Mouse (Mus musculus) liver, adult 2 months (tissue): ENCODE results near the gene 1500015O10Rik. TPM values are rescaled to one million over a fixed set of nuclear protein-coding genes. Genes with fewer than 3 reads are reported as not detected.

ENCODE experiments used
- DNase-seq: peaks from one replicate; pipeline ENCODE4 v3.0.0-alpha.2; 2011; ENCODE audit warnings: low read depth, low spot score; ENCODE audit errors: extremely low read depth
- H3K27ac ChIP-seq: fragments of 200-500 bp; replicated peaks from 2 replicates; pipeline ENCODE4 v1.5.1; 2012; ENCODE audit warnings: low read depth, mild to moderate bottlenecking, control low read depth, inconsistent platforms, low read length; ENCODE audit not compliant: insufficient read depth
- H3K27me3 ChIP-seq: fragments of 200-500 bp; 2 replicates; pipeline ENCODE4 v1.6.1; 2012; ENCODE audit warnings: mild to moderate bottlenecking, moderate library complexity, low read length, inconsistent platforms; ENCODE audit not compliant: control insufficient read depth, insufficient read depth
- H3K36me3 ChIP-seq: fragments of 200-500 bp; 2 replicates; pipeline ENCODE4 v1.6.1; 2012; ENCODE audit warnings: low read length, inconsistent platforms; ENCODE audit not compliant: control insufficient read depth, insufficient read depth
- H3K4me1 ChIP-seq: fragments of 200-500 bp; 2 replicates; pipeline ENCODE4 v1.6.1; 2011; ENCODE audit warnings: low read length; ENCODE audit not compliant: control insufficient read depth, insufficient read depth
- H3K4me3 ChIP-seq: fragments of 200-500 bp; 2 replicates; pipeline ENCODE4 v1.5.1; 2011; ENCODE audit warnings: low read depth, mild to moderate bottlenecking, control low read depth, low read length, moderate library complexity; ENCODE audit not compliant: insufficient read depth
- H3K79me2 ChIP-seq: fragments of 200-500 bp; 2 replicates; pipeline ENCODE4 v1.6.1; 2012; ENCODE audit warnings: inconsistent platforms, mild to moderate bottlenecking, low read length, moderate library complexity; ENCODE audit not compliant: control insufficient read depth, insufficient read depth
- H3K9ac ChIP-seq: fragments of 200-500 bp; 2 replicates; pipeline ENCODE4 v1.6.1; 2012; ENCODE audit warnings: low read depth, mild to moderate bottlenecking, control low read depth, inconsistent platforms, low read length
- CTCF ChIP-seq: fragments of 200-500 bp; IDR thresholded peaks from 2 replicates; pipeline ENCODE4 v1.5.1; 2011; ENCODE audit warnings: low read depth, low read length, control low read depth
- POLR2A ChIP-seq: fragments of 200-500 bp; IDR thresholded peaks from 2 replicates; pipeline ENCODE4 v1.6.1; 2011; ENCODE audit warnings: low read length, control low read depth; ENCODE audit not compliant: insufficient read depth; ENCODE audit errors: extremely low read depth
- WGBS: fragments of 180-500 bp; shearing (Covaris S2); methylation state at CpG from one replicate; pipeline ENCODE4 v1.1.7; 2018; 5-methylcytosine and 5-hydroxymethylcytosine counted together
- polyA plus RNA-seq: library from polyadenylated mRNA; depleted of rRNA; stranded (reverse); fragments of >200 nt; gene quantifications from 2 replicates; pipeline ENCODE4 v1.2.3, GENCODE M21; 2012
- total RNA-seq: library from RNA; depleted of rRNA; stranded (reverse); fragments of >200 nt; gene quantifications from 2 replicates; pipeline ENCODE4 v1.2.3, GENCODE M21; 2014

The 1500015O10Rik gene
- total and polyA plus RNA-seq, 2 experiments = not detected

DNA sequence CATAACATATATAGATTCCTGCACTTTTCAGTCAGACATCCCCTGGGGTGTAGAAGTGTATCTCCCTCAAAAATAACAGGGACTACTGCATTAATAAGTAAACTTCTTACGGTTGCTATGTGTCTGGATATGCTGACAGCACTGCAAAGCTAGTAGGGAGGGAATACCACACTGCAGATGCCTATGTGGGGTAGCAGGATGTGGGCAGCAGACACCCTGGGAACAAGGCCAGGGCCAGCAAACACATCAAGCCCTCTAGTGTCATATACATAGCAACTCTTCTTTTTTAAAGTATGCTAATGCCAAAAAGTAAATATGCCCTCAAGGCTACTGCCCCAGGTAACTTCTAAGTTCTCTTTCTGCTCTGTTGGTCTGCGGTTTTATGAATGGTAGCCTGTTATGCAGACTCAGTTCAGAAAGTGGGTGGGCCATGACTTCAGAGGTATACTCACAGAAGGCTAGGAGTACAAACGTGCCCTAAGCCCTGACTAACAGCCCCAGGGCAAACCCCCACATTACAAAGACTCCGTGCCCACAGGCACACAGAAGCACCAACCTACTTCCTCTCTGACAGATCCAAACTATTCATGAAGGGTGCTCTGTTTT, 38.1 kb downstream of the 1500015O10Rik start:
- Histone ChIP-seq H3K27ac (no peak overlapping the region), H3K9ac (no peak overlapping the region), H3K4me1 (no peaks in the 10 kb centered on the region), H3K4me3 (no peak overlapping the region), H3K79me2 (no peaks in the 10 kb centered on the region), H3K36me3 (peaks cover 20% of the 10 kb centered on the region), H3K27me3 (no peaks in the 10 kb centered on the region)
- 81% methylated on average over 4 of the region's 4 CpGs for WGBS
- no peak for DNase-seq
- TF ChIP-seq CTCF = no peak
- TF ChIP-seq POLR2A = no peak

DNA sequence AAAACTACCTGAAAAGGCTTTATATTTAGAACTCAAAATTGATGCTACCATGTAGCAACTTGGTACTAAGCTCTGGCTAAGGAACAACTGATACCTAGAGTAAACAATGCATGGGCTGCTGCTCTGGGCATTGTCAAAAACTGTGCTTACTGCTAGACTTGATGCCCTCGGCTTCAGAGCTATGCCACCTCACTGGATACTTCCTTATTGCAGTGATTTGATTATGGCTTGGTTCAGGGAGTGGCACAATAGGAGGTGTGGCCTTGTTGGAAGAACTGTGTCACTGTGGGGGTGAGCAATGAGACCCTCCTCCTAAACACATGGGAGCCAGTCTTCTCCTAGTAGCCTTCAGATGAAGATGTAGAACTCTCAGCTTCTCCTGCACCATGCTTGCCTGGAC, 38.9 kb downstream of the 1500015O10Rik start:
- Histone ChIP-seq H3K79me2 (no peaks in the 10 kb centered on the region), H3K27ac (no peak overlapping the region), H3K4me1 (no peaks in the 10 kb centered on the region), H3K27me3 (no peaks in the 10 kb centered on the region), H3K36me3 (peaks cover 16% of the 10 kb centered on the region; the same call in 1 of the 2 replicates), H3K4me3 (no peak overlapping the region), H3K9ac (no peak overlapping the region)
- WGBS = 75% methylated on average over 1 of the region's 1 CpGs
- DNase-seq = no peak
- TF ChIP-seq CTCF (no peak), POLR2A (no peak)

DNA sequence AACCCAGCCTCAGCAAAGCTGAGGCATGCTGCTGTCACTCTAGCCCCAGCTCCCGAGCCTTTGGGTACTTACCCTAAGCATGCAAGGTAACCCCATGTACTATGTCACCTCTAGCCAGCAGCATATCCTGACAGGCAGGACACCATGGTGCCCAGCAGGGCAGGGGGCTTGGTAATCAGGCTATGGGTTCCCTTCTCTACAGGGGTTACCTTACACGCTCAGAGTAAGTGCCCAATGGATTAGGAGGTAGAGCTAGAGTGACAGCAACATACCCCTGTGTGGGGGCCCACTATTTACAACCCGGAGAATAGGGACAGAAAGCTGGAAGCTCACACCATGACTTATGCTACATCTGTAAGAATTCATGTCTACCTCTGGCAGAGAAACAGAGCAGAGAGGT, 39.6 kb downstream of the 1500015O10Rik start:
- no peak overlapping the region for H3K27ac ChIP-seq
- no peak overlapping the region for H3K4me3 ChIP-seq
- H3K9ac ChIP-seq = no peak overlapping the region
- H3K79me2 ChIP-seq = no peaks in the 10 kb centered on the region
- DNase-seq = no peak
- H3K4me1 ChIP-seq = no peaks in the 10 kb centered on the region
- no peaks in the 10 kb centered on the region for H3K27me3 ChIP-seq
- WGBS = 98% methylated on average over 3 of the region's 3 CpGs
- TF ChIP-seq POLR2A (no peak), CTCF (no peak)
- H3K36me3 ChIP-seq = peaks cover 14% of the 10 kb centered on the region; the same call in 1 of the 2 replicates

DNA sequence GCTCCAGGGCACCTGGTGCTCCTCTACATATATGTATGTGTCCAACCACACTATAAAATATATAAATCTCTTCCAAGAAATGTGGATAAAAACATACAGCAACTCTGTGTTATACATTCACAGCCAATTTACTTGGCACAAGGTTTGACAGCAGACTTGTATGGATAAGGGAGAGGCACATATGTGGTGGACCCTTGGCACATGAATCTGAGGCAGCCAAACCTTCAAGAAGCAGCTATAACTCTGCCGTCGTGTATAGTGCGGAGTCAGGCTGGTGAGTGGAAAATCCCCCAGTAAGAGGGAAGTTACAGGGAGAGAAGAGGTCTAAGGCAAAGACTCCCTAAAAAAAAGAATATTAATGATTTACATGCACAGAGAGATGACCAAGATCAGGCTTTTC, 42.3 kb downstream of the 1500015O10Rik start:
- WGBS = 96% methylated on average over 3 of the region's 3 CpGs
- no peak for TF ChIP-seq POLR2A
- no peaks in the 10 kb centered on the region for H3K27me3 ChIP-seq
- H3K4me1 ChIP-seq = no peaks in the 10 kb centered on the region
- no peak overlapping the region for H3K27ac ChIP-seq
- no peaks in the 10 kb centered on the region for H3K79me2 ChIP-seq
- H3K4me3 ChIP-seq = no peak overlapping the region
- DNase-seq = no peak
- no peak overlapping the region for H3K9ac ChIP-seq
- peaks cover 9% of the 10 kb centered on the region; the same call in 1 of the 2 replicates for H3K36me3 ChIP-seq

DNA sequence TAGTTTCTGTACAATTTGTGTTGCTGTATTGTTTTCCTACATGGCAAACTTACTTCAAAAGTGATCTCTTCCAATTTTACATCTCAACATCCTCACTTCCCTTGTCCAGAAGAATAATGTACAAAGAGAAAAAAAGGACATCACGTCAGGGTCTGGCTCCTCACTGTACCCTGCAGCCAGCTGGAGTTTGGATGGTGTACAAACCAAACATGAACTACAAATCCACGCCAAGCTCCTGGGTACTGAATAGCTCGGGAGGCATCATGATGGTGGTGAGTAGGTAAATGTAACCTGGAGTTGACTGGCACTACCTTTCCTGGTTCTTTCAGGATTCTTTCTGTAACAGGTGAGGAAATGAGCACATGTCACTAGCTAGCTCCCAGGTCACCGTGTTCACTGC, 43.7 kb downstream of the 1500015O10Rik start:
- Histone ChIP-seq H3K4me1 (no peaks in the 10 kb centered on the region), H3K36me3 (peaks cover 11% of the 10 kb centered on the region), H3K27ac (no peak overlapping the region), H3K27me3 (no peaks in the 10 kb centered on the region), H3K4me3 (no peak overlapping the region), H3K9ac (no peak overlapping the region), H3K79me2 (no peaks in the 10 kb centered on the region)
- WGBS = 44% methylated on average over 4 of the region's 4 CpGs
- DNase-seq = no peak
- no peak for TF ChIP-seq CTCF
- TF ChIP-seq POLR2A = no peak

DNA sequence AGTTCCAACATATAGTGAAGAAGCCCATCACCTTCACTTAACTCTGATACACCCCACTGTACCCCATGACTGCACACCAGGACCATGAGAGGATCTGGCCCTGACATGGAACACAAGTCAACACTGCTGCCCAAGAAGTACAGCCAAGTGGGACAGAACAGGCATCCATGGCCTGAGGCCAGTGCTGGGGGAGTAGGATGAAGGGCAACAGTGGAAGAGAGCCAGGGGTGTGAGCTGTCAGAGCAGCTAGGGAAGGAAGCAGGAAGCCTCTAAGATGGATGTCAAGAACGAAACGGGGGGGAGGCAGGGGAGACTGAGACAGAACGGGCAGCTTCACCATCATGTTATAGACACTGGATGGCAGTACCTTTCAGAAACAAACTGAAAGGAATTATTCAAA, 45.7 kb downstream of the 1500015O10Rik start:
- Histone ChIP-seq H3K9ac (no peak overlapping the region), H3K36me3 (peaks cover 15% of the 10 kb centered on the region), H3K4me1 (no peaks in the 10 kb centered on the region), H3K79me2 (no peaks in the 10 kb centered on the region), H3K4me3 (no peak overlapping the region), H3K27me3 (no peaks in the 10 kb centered on the region), H3K27ac (no peak overlapping the region)
- WGBS = 75% methylated on average over 3 of the region's 3 CpGs
- no peak for TF ChIP-seq POLR2A
- no peak for TF ChIP-seq CTCF
- no peak for DNase-seq
